Mouse (Mus musculus): Measurements from ENCODE around the gene Gm39566.
A peak's percentile ranks its signal among the peaks of the same experiment; 100 is the strongest.

Gene Gm39566

DNA sequence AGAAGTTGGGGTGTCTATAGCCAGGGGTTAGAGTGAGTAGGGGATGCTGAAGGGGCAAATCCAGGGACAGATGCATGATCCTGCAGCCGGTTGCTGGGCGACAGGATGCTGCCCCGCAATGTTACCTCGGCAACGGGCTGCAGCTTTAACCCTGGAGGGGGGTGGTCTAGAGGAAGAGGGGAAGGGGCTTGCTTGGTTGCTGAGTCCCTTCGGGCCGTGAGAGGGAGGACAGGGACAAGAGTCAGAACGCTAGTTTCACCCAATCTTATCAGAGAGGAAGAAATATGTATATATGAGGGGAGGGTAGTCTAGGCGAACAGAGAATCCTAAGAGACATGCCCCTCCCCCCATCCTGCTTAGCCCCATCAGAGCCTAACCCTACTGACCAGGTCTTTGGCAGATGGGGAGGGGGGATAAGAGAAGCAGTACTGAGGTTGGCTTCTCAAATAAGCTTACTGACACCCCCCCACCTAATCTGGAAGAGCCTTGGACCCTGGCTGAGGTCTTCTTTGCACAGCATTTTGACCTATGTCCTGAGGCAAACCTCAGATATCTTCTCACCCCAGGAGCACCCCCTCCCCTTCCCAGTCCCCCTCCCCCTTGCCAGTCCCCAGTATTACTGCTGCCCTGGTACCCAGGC is 20.3 kb upstream of the Gm39566 start:
- DNase-seq (ENCODE audit: extremely low read depth, low read depth, low spot score), result no peak

DNA sequence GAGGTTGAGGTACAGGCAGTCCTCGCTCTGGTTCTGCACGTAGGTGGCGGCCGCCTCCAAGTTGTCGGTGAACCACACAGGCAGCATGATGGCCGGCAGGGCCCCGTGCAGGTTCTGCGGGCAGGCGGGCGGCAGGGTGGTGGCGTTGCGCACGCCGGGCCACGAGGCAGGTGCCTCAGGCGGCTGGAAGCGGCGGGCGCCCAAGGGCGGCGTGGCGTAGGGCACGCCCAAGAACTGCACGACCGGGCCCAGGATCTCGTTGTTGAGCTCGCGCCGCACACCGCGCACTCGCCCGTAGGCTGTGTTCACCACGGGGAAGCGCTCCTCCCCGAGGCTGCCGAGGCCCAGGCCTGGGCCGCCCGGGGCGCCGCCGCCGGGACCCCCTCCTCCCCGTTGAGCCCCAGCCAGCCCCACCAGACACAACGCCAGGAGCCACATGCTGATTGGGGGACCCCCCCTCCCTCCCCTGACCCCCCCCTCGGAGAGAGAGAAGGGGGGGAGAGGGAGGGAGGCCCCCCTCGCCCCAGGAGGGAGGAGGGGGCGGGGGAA is 19.0 kb upstream of the Gm39566 start:
- DNase-seq (ENCODE audit: extremely low read depth, low read depth, low spot score), result no peak

DNA sequence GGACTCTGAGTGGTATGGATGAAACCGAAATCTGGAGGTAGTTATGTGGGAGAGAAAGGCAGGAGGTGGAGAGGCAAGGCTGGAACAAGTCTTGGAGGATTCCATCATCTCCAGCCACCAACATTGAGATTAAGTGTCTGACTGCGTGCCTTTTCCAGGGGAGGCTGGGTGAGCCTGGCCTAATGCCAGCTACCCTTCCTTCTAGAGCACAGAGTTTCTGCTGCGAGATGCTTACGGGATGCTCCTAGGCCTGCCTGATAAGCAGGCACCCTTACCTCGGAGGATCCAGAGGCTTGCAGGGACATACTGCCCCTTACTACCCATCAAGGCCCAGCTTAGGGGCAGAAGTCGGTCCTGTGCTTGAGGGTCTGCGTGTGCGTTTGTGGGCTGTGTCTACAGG is 18.5 kb upstream of the Gm39566 start:
- no peak for DNase-seq (ENCODE audit: extremely low read depth, low read depth, low spot score)

- no peak for DNase-seq (ENCODE audit: extremely low read depth, low read depth, low spot score)
Measured at GRCm38 (mm10) chr11:69828832-69829231, 13.7 kb upstream of the Gm39566 start.

GRCm38 (mm10) chr11:69823456-69823855 is 8.4 kb upstream of the Gm39566 start:
- no peak for DNase-seq (ENCODE audit: extremely low read depth, low read depth, low spot score)

- DNase-seq (ENCODE audit: extremely low read depth, low read depth, low spot score), result no peak
Measured at GRCm38 (mm10) chr11:69822080-69822479, 7.0 kb upstream of the Gm39566 start, which contains the start of gene Spem1. Gene Spem1 (minus strand): TSS chr11:69822180.

- DNase-seq (ENCODE audit: extremely low read depth, low read depth, low spot score), result no peak
Measured at GRCm38 (mm10) chr11:69818871-69819270, 3.8 kb upstream of the Gm39566 start.

DNA sequence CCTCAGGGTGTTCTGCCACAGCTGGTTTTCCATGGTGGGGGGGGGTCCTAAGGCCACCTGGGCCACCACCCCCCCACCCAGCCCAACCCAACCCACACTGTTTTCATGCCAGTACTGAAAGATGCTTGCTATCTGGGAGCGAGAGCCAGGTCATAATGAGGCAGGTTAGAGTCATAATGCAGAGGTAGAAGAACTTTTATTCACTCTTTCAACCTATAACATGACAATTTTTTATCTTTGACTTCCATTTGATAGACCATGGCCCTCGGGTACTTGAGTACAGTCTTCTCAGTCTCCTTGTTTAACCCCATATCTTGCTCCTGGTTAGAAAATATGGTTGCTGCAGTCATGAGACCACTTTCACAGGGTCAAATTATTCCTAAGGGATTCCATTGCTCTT is 3.3 kb upstream of the Gm39566 start, which contains the start of gene Spem2:
Gene Spem2 (minus strand): TSS at position 101 of the 400 bp plus-strand sequence.
- DNase-seq (ENCODE audit: extremely low read depth, low read depth, low spot score), result no peak

- DNase-seq (ENCODE audit: extremely low read depth, low read depth, low spot score), result no peak
Measured at GRCm38 (mm10) chr11:69816520-69816919, 1.4 kb upstream of the Gm39566 start.

GRCm38 (mm10) chr11:69810280-69810679 is 4.8 kb downstream of the Gm39566 start:
- DNase-seq (ENCODE audit: extremely low read depth, low read depth, low spot score), result no peak

- DNase-seq (ENCODE audit: extremely low read depth, low read depth, low spot score), result no peak
Measured at GRCm38 (mm10) chr11:69807641-69808040, 7.5 kb downstream of the Gm39566 start.

GRCm38 (mm10) chr11:69806378-69806777 is 8.7 kb downstream of the Gm39566 start:
- DNase-seq (ENCODE audit: extremely low read depth, low read depth, low spot score), result no peak

DNA sequence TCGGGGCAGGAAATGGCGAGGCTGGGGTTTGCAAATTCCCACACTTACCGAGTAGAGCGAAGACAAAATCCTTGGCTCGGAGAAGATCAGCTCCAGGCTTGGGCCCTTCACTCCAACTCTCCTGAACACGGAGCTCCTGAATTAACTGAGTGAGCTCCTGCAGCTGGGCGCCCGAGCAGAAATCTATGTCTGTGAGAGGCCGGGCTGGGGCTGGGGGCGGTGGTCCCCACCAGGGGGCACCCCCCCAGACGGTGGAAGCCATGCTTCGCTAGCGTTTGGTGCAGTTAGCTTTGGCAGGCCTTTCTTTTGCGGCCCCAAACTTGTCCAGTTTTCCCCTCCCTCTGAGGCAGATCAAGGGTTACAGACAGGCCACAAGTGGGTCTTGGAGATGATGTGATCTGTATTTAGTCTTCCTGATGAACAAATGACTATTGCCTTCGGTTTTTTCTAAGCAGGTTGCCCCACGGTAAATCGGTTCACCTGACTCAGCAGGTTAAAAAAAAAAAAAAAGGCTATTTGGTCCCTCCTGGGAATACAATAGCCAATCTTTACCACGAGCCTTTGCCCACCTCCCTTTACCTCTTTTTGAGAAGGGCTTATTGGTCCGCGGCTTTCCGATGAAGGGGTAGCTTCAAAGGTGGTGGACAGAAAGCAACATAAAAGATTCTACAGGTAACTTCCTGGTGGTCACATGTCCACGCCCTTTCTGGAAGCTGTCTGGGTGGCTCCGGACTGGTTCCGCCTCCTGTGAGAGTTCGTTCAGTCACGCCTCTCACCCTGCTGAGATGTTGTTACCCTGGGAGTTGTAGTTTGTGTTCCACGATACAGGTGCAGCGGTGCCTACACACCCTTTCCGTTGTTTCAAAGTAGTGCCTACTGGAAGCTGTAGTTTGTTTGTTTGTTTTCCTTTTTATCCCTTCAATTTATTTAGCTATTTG is 9.9 kb downstream of the Gm39566 start, which contains the start of gene Tmem102:
Gene Tmem102 (minus strand): TSS at position 653 of the 938 bp plus-strand sequence.
- DNase-seq (ENCODE audit: extremely low read depth, low read depth, low spot score), result peak; percentile 63

DNA sequence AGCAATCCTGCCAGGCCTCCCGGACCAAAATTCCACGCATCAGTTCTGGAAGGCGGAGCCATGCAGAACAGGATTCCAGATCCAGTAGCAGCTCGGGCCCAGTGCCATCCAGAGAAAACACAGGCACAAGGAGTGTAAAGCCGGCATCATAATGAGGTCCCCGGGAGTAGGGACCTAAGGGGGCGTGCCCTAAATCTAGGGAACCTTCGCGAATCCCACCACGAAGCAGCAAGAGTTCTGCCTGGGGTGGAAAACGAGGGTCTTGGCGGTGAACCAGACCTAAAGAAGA is 10.5 kb downstream of the Gm39566 start:
- no peak for DNase-seq (ENCODE audit: extremely low read depth, low read depth, low spot score)

DNA sequence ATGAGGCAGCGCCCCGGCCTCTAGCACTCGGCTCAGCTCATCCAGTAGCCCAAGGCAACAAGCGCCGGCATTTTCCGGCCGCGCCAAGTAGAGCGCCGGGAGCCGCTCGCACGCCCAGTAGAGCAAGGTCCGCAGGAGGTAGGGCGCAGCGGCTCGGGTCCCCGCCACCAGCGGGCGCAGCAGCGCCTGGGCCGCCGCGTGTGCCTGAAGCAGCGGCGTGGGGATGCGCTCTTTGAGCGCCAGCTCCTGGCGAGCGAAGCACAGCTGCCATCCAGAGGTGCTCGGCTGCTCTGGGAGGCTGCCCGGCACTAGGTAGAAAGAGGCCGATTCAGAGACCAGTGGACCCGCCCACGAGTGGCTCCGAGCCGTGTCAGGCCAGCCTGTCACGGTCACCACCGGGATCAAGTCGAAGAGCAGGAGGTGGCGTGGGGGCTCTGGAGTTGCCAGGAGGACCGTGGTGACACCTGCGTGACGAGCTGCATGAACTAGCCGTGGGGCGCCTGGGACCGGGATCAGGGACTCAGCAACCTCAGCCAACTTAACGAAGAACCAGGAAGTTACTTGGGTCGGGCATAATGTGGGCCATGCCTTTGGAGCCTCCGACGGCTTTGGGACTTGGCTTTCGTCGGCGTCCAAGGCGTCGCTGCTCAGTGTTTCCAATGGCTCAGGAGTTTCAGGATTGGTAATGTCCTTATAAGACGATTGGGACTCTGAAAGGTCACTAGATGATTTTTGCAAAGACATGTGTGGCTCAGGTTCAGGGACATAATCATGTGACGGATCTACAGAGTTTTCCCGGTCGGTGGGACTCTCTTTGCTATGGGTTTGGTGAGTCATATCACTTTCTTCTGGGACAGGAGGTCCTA is 11.1 kb downstream of the Gm39566 start:
- DNase-seq (ENCODE audit: extremely low read depth, low read depth, low spot score), result no peak

GRCm38 (mm10) chr11:69803328-69803727 is 11.8 kb downstream of the Gm39566 start:
- DNase-seq (ENCODE audit: extremely low read depth, low read depth, low spot score), result no peak

- DNase-seq (ENCODE audit: extremely low read depth, low read depth, low spot score), result no peak
Measured at GRCm38 (mm10) chr11:69802648-69803105, 12.4 kb downstream of the Gm39566 start.

- no peak for DNase-seq (ENCODE audit: extremely low read depth, low read depth, low spot score)
Measured at GRCm38 (mm10) chr11:69801379-69801977, 13.6 kb downstream of the Gm39566 start, which contains the start of gene Fgf11. Gene Fgf11 (minus strand): TSS chr11:69801857.

DNA sequence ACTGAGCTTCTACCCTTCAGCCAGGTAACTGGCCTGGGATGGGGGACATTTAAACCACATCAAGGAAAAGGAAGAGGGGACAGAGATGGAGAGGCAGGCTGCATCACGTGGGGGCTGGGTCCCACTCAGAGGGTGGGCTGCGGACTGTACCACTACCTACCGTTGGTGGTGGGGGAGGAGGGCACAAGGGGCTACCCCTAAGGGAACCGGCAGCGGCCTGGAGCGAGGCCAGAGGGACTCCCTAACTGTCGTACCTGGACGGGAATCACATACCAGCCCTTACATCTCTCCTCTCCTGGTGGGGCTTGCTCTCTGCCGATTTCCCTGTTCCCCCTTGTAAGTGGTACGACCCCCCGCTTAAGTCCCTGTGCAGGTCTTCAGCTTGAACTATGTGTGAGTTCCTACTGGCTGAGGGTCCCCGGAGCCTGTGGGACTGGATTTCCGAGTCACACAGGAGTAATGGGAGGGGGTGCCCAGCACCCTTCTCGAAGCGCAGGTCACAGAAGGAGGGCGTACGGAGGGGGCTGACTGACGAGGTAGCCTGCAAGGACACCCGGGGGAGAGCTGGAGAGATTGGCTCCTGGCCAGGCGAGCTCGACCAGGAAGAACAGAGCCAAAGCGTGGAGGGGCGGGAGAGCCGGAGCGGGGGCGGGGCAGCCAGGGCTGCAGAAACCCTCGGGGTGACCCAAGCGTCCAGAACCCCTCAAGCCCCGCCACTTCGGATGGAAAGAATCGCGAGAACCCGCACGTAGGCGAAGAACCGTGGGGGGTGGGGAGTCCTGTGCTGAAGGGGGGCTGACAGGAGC is 14.5 kb downstream of the Gm39566 start:
- DNase-seq (ENCODE audit: extremely low read depth, low read depth, low spot score), result no peak

GRCm38 (mm10) chr11:69800138-69800391 is 15.0 kb downstream of the Gm39566 start:
- no peak for DNase-seq (ENCODE audit: extremely low read depth, low read depth, low spot score)
